Mouse (Mus musculus): ENCODE data around the gene Cmya5.

Cmya5 gene

DNA sequence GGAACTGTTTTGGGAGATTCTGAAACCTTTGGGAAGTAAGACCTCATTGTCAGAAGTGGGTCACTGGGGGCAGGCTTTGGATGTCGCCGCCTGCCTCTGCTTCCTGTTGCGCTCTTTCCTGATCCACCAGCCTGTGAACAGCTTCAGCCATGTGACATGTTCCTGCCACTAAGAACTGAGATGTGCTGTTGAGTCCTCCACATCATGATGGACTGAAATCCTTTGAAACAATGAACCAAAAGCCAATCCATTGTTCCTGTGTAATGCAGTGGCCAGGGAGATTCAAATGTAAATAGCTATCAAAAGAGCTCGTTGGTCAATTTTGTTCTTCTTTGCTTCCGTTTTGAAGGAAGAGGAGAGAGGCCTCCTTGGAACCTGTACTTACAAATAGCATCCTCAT is 151.7 kb downstream of the Cmya5 start:
- DNase-seq (ENCODE audit: low spot score in 2 of 2), result no peak
